Mouse (Mus musculus): ENCODE data around the gene Rassf8.

Rassf8 gene

GRCm38 (mm10) chr6:145746132-145746849 lies at the start of gene Rassf8:
Gene Rassf8, plus strand, starts transcription at chr6:145746748.
- DNase-seq = peak; percentile 77 to 78

- DNase-seq = no peak
Observed at GRCm38 (mm10) chr6:145701021-145701540, 45.5 kb upstream of the Rassf8 start.

GRCm38 (mm10) chr6:145703667-145704066 lies 42.9 kb upstream of the Rassf8 start:
- no peak for DNase-seq

- DNase-seq = no peak
Observed at GRCm38 (mm10) chr6:145709956-145710720, 36.4 kb upstream of the Rassf8 start.

GRCm38 (mm10) chr6:145710797-145711196 lies 35.8 kb upstream of the Rassf8 start:
- DNase-seq = no peak

GRCm38 (mm10) chr6:145711320-145711719 lies 35.2 kb upstream of the Rassf8 start:
- no peak for DNase-seq

- no peak for DNase-seq
Observed at GRCm38 (mm10) chr6:145713241-145714114, 33.1 kb upstream of the Rassf8 start.

GRCm38 (mm10) chr6:145714131-145714530 lies 32.4 kb upstream of the Rassf8 start:
- DNase-seq = no peak

- DNase-seq = no peak
Observed at GRCm38 (mm10) chr6:145722596-145722995, 24.0 kb upstream of the Rassf8 start.

GRCm38 (mm10) chr6:145723131-145723863 lies 23.3 kb upstream of the Rassf8 start:
- DNase-seq = no peak

GRCm38 (mm10) chr6:145725849-145726248 lies 20.7 kb upstream of the Rassf8 start:
- no peak for DNase-seq

- no peak for DNase-seq
Observed at GRCm38 (mm10) chr6:145726986-145727385, 19.6 kb upstream of the Rassf8 start.

- DNase-seq = no peak
Observed at GRCm38 (mm10) chr6:145732868-145733267, 13.7 kb upstream of the Rassf8 start.

GRCm38 (mm10) chr6:145733276-145733675 lies 13.3 kb upstream of the Rassf8 start:
- no peak for DNase-seq

- DNase-seq = no peak
Observed at GRCm38 (mm10) chr6:145733911-145734310, 12.6 kb upstream of the Rassf8 start.

- DNase-seq = no peak
Observed at GRCm38 (mm10) chr6:145736099-145736498, 10.4 kb upstream of the Rassf8 start.

- DNase-seq = no peak
Observed at GRCm38 (mm10) chr6:145739231-145739630, 7.3 kb upstream of the Rassf8 start.

- DNase-seq = no peak
Observed at GRCm38 (mm10) chr6:145740011-145740410, 6.5 kb upstream of the Rassf8 start.

- no peak for DNase-seq
Observed at GRCm38 (mm10) chr6:145745291-145745690, 1.3 kb upstream of the Rassf8 start.

GRCm38 (mm10) chr6:145746921-145747670 lies 548 bp downstream of the Rassf8 start:
- DNase-seq = peak; percentile 24 to 28

All from thymus, adult 18-20 months (tissue).